Mouse (Mus musculus) neural tube, embryonic 14.5 days (tissue): ENCODE measurements around the gene Ptpro. TPM values are rescaled to one million over a fixed set of nuclear protein-coding genes. Genes with fewer than 3 reads are reported as not detected.
A peak's percentile ranks its signal among the peaks of the same experiment; 100 is the strongest.

Source experiments
- ATAC-seq: fragments of 200-750 bp; cut with Nextera tagmentation; 2 replicates; pipeline ENCODE4 v1.8.0; 2017; ENCODE audit warnings: low read depth, mild to moderate bottlenecking, moderate TSS enrichment, moderate library complexity
- H3K27ac ChIP-seq: fragments of 300-500 bp; sonication (generic); 2 replicates; pipeline ENCODE4 v1.5.1; 2014; ENCODE audit warnings: low read depth, mild to moderate bottlenecking, control low read depth, low read length, moderate library complexity, mixed read lengths
- H3K27me3 ChIP-seq: fragments of 300-500 bp; sonication (generic); 2 replicates; pipeline ENCODE4 v1.6.1; 2014; ENCODE audit warnings: low read length; ENCODE audit not compliant: control insufficient read depth, insufficient read depth
- H3K36me3 ChIP-seq: fragments of 300-500 bp; sonication (generic); 2 replicates; pipeline ENCODE4 v1.6.1; 2014; ENCODE audit warnings: low read length, mixed read lengths; ENCODE audit not compliant: control insufficient read depth, insufficient read depth
- H3K4me1 ChIP-seq: fragments of 300-500 bp; sonication (generic); 2 replicates; pipeline ENCODE4 v1.6.1; 2014; ENCODE audit warnings: low read length; ENCODE audit not compliant: control insufficient read depth, insufficient read depth
- H3K4me2 ChIP-seq: fragments of 300-500 bp; sonication (generic); 2 replicates; pipeline ENCODE4 v1.6.1; 2014; ENCODE audit warnings: mild to moderate bottlenecking, low read depth, low read length, control low read depth
- H3K4me3 ChIP-seq: fragments of 300-500 bp; sonication (generic); 2 replicates; pipeline ENCODE4 v1.5.1; 2014; ENCODE audit warnings: low read depth, low read length, control low read depth, mixed read lengths
- H3K9ac ChIP-seq: fragments of 300-500 bp; sonication (generic); replicated peaks from 2 replicates; pipeline ENCODE4 v1.6.1; 2014; ENCODE audit warnings: low read depth, mild to moderate bottlenecking, control low read depth, low read length, mixed read lengths
- H3K9me3 ChIP-seq: fragments of 300-500 bp; sonication (generic); 2 replicates; pipeline ENCODE4 v1.6.1; 2016; ENCODE audit warnings: low read length; ENCODE audit not compliant: control insufficient read depth
- WGBS: fragments of 180-500 bp; shearing (Covaris S2); extraction: QIAGEN DNeasy Blood & Tissue Kit; methylation state at CpG from one replicate; pipeline ENCODE4 v1.1.7; 2014; 5-methylcytosine and 5-hydroxymethylcytosine counted together
- polyA plus RNA-seq: library from polyadenylated mRNA; unstranded; fragments of >200 nt; fragmentation: Nextera tagmentation; extraction: Ambion mirVana; gene quantifications from 2 replicates; pipeline ENCODE4 v1.2.1, GENCODE M21; 2014

The Ptpro gene
- polyA plus RNA-seq, result 56.4 and 70.5 TPM in 2 replicates

GRCm38 (mm10) chr6:137252194-137252886, at the start of gene Ptpro:
Gene Ptpro (plus strand): TSS chr6:137252319.
- H3K27ac ChIP-seq, result peak within 1 kb of the TSS; percentile 90
- no peaks in the 10 kb centered on the region for H3K27me3 ChIP-seq
- 1% methylated on average over 52 of the region's 53 CpGs for WGBS
- H3K4me3 ChIP-seq, result peak within 1 kb of the TSS; percentile 62
- H3K4me1 ChIP-seq, result no peaks in the 10 kb centered on the region
- no peaks in the 10 kb centered on the region for H3K36me3 ChIP-seq
- H3K9me3 ChIP-seq, result no peaks in the 10 kb centered on the region
- H3K9ac ChIP-seq, result peak within 1 kb of the TSS; percentile 74
- H3K4me2 ChIP-seq, result peak within 1 kb of the TSS; percentile 61
- peak; percentile 91 for ATAC-seq

- no peak for ATAC-seq
- WGBS, result 95% methylated on average over 4 of the region's 4 CpGs
- Histone ChIP-seq H3K36me3 (no peaks in the 10 kb centered on the region), H3K27ac (no peak overlapping the region), H3K4me1 (no peaks in the 10 kb centered on the region), H3K9ac (no peak overlapping the region), H3K4me3 (no peak overlapping the region), H3K9me3 (no peaks in the 10 kb centered on the region), H3K4me2 (no peak overlapping the region), H3K27me3 (no peaks in the 10 kb centered on the region)
These were observed 49.5 kb upstream of the Ptpro start for GRCm38 (mm10) chr6:137202661-137203060.

- H3K4me1 ChIP-seq, result no peaks in the 10 kb centered on the region
These were observed 46.3 kb upstream of the Ptpro start for GRCm38 (mm10) chr6:137205662-137206400.

GRCm38 (mm10) chr6:137207126-137207525, 45.0 kb upstream of the Ptpro start:
- WGBS, result 93% methylated on average over 6 of the region's 6 CpGs
- H3K27ac ChIP-seq, result no peak overlapping the region
- no peak overlapping the region for H3K4me3 ChIP-seq
- no peaks in the 10 kb centered on the region for H3K27me3 ChIP-seq
- no peak overlapping the region for H3K4me2 ChIP-seq
- no peak overlapping the region for H3K9ac ChIP-seq
- no peaks in the 10 kb centered on the region for H3K36me3 ChIP-seq
- no peak for ATAC-seq
- no peaks in the 10 kb centered on the region for H3K9me3 ChIP-seq
- H3K4me1 ChIP-seq, result no peaks in the 10 kb centered on the region

More at GRCm38 (mm10) chr6:137205662-137206400, 46.3 kb upstream of the Ptpro start:
- Histone ChIP-seq H3K4me2 (no peak overlapping the region), H3K27ac (no peak overlapping the region), H3K36me3 (no peaks in the 10 kb centered on the region), H3K9me3 (no peaks in the 10 kb centered on the region), H3K4me3 (no peak overlapping the region), H3K9ac (no peak overlapping the region), H3K27me3 (no peaks in the 10 kb centered on the region)
- ATAC-seq, result peak; percentile 52; the same call in 1 of the 2 replicates
- 66% methylated on average over 11 of the region's 11 CpGs for WGBS

- Histone ChIP-seq H3K4me3 (no peak overlapping the region), H3K9me3 (no peaks in the 10 kb centered on the region), H3K4me1 (no peaks in the 10 kb centered on the region), H3K36me3 (no peaks in the 10 kb centered on the region), H3K27ac (no peak overlapping the region), H3K27me3 (no peaks in the 10 kb centered on the region), H3K9ac (no peak overlapping the region), H3K4me2 (no peak overlapping the region)
- 75% methylated on average over 8 of the region's 8 CpGs for WGBS
- ATAC-seq, result 0 out of 2 replicates have a peak, but pooled peaks have one; percentile 52
These were observed 42.1 kb upstream of the Ptpro start for GRCm38 (mm10) chr6:137209992-137210391.

GRCm38 (mm10) chr6:137210991-137211390, 41.1 kb upstream of the Ptpro start:
- ATAC-seq, result no peak
- no peaks in the 10 kb centered on the region for H3K27me3 ChIP-seq
- no peaks in the 10 kb centered on the region for H3K36me3 ChIP-seq
- 93% methylated on average over 10 of the region's 10 CpGs for WGBS
- no peak overlapping the region for H3K4me3 ChIP-seq
- no peak overlapping the region for H3K4me2 ChIP-seq
- H3K27ac ChIP-seq, result no peak overlapping the region
- H3K9me3 ChIP-seq, result no peaks in the 10 kb centered on the region
- H3K4me1 ChIP-seq, result no peaks in the 10 kb centered on the region
- no peak overlapping the region for H3K9ac ChIP-seq

GRCm38 (mm10) chr6:137211441-137211840, 40.7 kb upstream of the Ptpro start:
- no peak overlapping the region for H3K9ac ChIP-seq
- WGBS, result 64% methylated on average over 2 of the region's 2 CpGs
- no peaks in the 10 kb centered on the region for H3K27me3 ChIP-seq
- H3K4me2 ChIP-seq, result no peak overlapping the region
- no peaks in the 10 kb centered on the region for H3K9me3 ChIP-seq
- H3K4me1 ChIP-seq, result no peaks in the 10 kb centered on the region
- no peaks in the 10 kb centered on the region for H3K36me3 ChIP-seq
- H3K27ac ChIP-seq, result no peak overlapping the region
- H3K4me3 ChIP-seq, result no peak overlapping the region
- ATAC-seq, result no peak

GRCm38 (mm10) chr6:137217841-137218463, 34.2 kb upstream of the Ptpro start:
- Histone ChIP-seq H3K27ac (no peak overlapping the region), H3K36me3 (no peaks in the 10 kb centered on the region), H3K4me3 (no peak overlapping the region), H3K4me2 (no peak overlapping the region), H3K4me1 (no peaks in the 10 kb centered on the region), H3K9me3 (no peaks in the 10 kb centered on the region), H3K9ac (no peak overlapping the region), H3K27me3 (no peaks in the 10 kb centered on the region)
- 80% methylated on average over 8 of the region's 8 CpGs for WGBS
- no peak for ATAC-seq

- Histone ChIP-seq H3K4me1 (no peaks in the 10 kb centered on the region), H3K27ac (peak overlapping the region; percentile 90), H3K9me3 (no peaks in the 10 kb centered on the region), H3K27me3 (no peaks in the 10 kb centered on the region), H3K9ac (peak overlapping the region; percentile 74), H3K36me3 (no peaks in the 10 kb centered on the region), H3K4me3 (peak overlapping the region; percentile 62), H3K4me2 (peak overlapping the region; percentile 61)
- ATAC-seq, result peak; percentile 72
- 0% methylated on average over 15 of the region's 15 CpGs for WGBS
These were observed 746 bp downstream of the Ptpro start for GRCm38 (mm10) chr6:137252887-137253242.
